In the genomic region with DNA sequence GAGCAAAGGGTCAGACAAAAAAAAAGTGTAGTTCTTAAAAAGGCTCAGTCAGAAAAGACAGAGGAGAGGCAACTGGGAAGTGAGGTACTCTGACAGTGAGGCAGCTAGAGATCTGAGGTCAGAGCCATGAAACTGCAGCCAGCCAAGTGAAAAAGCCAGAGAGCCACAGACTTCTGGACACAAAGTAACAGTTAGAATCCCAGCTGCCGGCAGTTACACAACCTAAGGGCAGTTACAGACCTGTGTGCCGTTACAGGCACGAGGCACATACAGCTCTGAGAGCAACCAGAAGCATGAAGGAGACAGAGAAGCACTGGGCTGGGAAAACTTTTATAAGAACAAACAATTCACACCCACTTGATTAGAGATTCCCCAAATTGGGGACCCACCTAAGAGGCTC, we compare ENCODE assay signal across 14 mouse cellular contexts.
"Had no signal": no experiment of that assay in that cellular context is flagged by ENCODE, and none has a peak within 500 bp of the region (broad histone marks: within the 10 kb centered on the region; RNA-seq: fewer than 3 reads in every experiment).

No protein-coding gene starts in this region.

- ATAC-seq: liver, embryonic 12.5 days had no signal

- DNase-seq: kidney, adult 11 months; kidney, adult 8-10 months; kidney, postnatal 14 days; kidney, postnatal 4 days; liver; lung, adult 18-20 months; lung, postnatal 10 days; lung, postnatal 36 days; midbrain, embryonic 14.5 days; right cerebral cortex, postnatal 14 days; right cerebral cortex, postnatal 4 days; spleen, adult 18-20 months; thymus, postnatal 25 days had no signal
